Mouse (Mus musculus) C2C12 (cell line): ENCODE results near the gene Pycr1. TPM values are rescaled to one million over a fixed set of nuclear protein-coding genes. Genes with fewer than 3 reads are reported as not detected.

Experiments
- H3K27me3 ChIP-seq: one replicate; pipeline ENCODE4 v1.6.1; 2011; ENCODE audit not compliant: control insufficient read depth, insufficient read depth, insufficient read length
- H3K36me3 ChIP-seq: one replicate; pipeline ENCODE4 v1.6.1; 2011; ENCODE audit not compliant: control insufficient read depth, insufficient read depth
- H3K4me3 ChIP-seq: one replicate; pipeline ENCODE4 v1.5.1; 2011; ENCODE audit warnings: mild to moderate bottlenecking, control low read depth; ENCODE audit not compliant: poor library complexity, insufficient read depth, severe bottlenecking
- H3K79me2 ChIP-seq: one replicate; pipeline ENCODE4 v1.6.1; 2011; ENCODE audit not compliant: control insufficient read depth, insufficient read depth
- H3K79me3 ChIP-seq: one replicate; pipeline ENCODE4 v1.6.1; 2011; ENCODE audit warnings: low read depth, control low read depth
- H3ac ChIP-seq: one replicate; pipeline ENCODE3; 2011; ENCODE audit warnings: low read depth; ENCODE audit not compliant: control insufficient read depth, insufficient read length
- CEBPB ChIP-seq: IDR thresholded peaks from one replicate; pipeline ENCODE4 v1.6.1; 2011; ENCODE audit warnings: low read depth, mild to moderate bottlenecking, control low read depth, moderate library complexity
- CTCF ChIP-seq: IDR thresholded peaks from one replicate; pipeline ENCODE4 v1.5.1; 2011; ENCODE audit not compliant: control insufficient read depth, insufficient read depth, insufficient read length
- FOSL1 ChIP-seq: IDR thresholded peaks from one replicate; pipeline ENCODE4 v1.8.0; 2011; ENCODE audit warnings: mild to moderate bottlenecking, low read length; ENCODE audit not compliant: poor library complexity, insufficient read depth, severe bottlenecking
- MAX ChIP-seq: IDR thresholded peaks from one replicate; pipeline ENCODE4 v1.6.1; 2011; ENCODE audit warnings: mild to moderate bottlenecking, control low read depth
- MYOD1 ChIP-seq: IDR thresholded peaks from one replicate; pipeline ENCODE4 v1.6.1; 2011; ENCODE audit warnings: low read depth; ENCODE audit not compliant: control insufficient read depth, insufficient read length
- MYOG ChIP-seq: IDR thresholded peaks from one replicate; pipeline ENCODE4 v1.6.1; 2011; ENCODE audit not compliant: control insufficient read depth, insufficient read length; ENCODE audit errors: extremely low read depth
- USF1 ChIP-seq: IDR thresholded peaks from one replicate; pipeline ENCODE4 v1.6.1; 2011; ENCODE audit warnings: low read depth, mild to moderate bottlenecking, control low read depth, moderate library complexity
- polyA plus RNA-seq: library from polyadenylated mRNA; unstranded; fragments of >200 nt; fragmentation: generic; extraction: Trizol; gene quantifications from one replicate; pipeline ENCODE4 v1.2.1, GENCODE M21; 2012; ENCODE audit warnings: missing spikeins

The Pycr1 gene
- polyA plus RNA-seq, 1 experiment: 16.1 TPM

- H3K27me3 ChIP-seq: no peaks in the 10 kb centered on the region
- TF ChIP-seq CEBPB: no peak
- TF ChIP-seq CTCF: no peak
- TF ChIP-seq MAX: no peak
- no peak for TF ChIP-seq USF1
- TF ChIP-seq MYOD1: no peak
- no peak for TF ChIP-seq FOSL1
- no peak for TF ChIP-seq MYOG
- H3K36me3 ChIP-seq: peaks cover 63% of the 10 kb centered on the region
- H3K4me3 ChIP-seq: peak overlapping the region; percentile 86
- peaks cover 18% of the 10 kb centered on the region for H3K79me3 ChIP-seq
- H3K79me2 ChIP-seq: peaks cover 29% of the 10 kb centered on the region
- H3ac ChIP-seq: no peak overlapping the region
These were observed 26.8 kb downstream of the Pycr1 start for GRCm38 (mm10) chr11:120616617-120617294.

DNA sequence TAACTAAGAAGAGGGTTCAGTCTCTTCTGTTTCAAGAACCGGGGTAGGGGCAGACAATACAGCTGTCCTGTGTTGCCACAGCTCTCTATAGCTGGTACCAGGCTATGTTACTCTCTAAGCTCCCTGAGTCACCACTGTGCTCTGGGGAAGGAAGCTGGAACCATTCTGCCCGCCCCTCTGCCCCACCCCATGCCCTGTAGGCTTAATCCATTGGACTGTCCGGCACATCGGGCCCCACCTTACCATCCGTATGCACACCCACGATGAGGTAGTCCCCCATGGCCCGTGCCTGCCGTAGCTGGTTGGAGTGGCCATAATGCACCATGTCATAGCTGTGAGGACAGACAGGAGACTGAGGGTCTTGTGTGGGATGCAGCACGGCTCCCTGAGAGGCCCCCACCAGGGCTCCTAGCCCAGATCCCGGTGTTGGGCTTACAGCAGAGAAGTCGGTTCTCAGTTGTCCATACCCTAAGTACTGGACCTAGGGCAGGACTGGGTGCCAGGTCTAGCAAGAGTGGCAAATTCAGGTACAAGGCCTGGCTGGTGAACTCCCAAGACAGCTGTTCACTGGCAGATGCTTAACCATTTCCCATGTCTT is 27.9 kb downstream of the Pycr1 start:
- peaks cover 18% of the 10 kb centered on the region for H3K79me3 ChIP-seq
- peaks cover 63% of the 10 kb centered on the region for H3K36me3 ChIP-seq
- H3K79me2 ChIP-seq: peaks cover 28% of the 10 kb centered on the region
- no peak overlapping the region for H3K4me3 ChIP-seq
- no peak overlapping the region for H3ac ChIP-seq
- TF ChIP-seq MYOD1 (no peak), MAX (no peak), USF1 (no peak), CEBPB (no peak), FOSL1 (no peak), CTCF (no peak), MYOG (no peak)
- no peaks in the 10 kb centered on the region for H3K27me3 ChIP-seq

DNA sequence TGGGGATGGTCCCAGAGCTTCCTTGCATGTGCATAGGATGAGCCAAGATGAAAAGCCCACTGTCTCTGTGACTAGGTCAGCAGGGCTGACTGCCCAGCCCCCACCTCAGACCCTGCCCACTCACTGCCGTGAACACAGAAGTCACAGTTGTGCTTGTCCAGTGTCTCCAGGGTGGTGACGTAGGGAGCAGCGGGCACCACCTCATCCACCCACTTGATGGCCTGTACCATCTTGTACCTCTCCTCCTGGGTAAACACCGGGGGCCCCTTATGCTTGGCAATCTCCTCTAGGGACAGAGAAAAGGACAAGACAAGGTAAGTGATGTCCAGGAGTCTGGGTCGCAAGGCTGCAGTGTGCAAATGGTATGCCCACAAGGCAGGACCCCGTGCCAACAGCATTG is 28.4 kb downstream of the Pycr1 start:
- TF ChIP-seq USF1 (no peak), FOSL1 (no peak), MYOG (no peak), CEBPB (no peak), CTCF (no peak), MYOD1 (no peak), MAX (no peak)
- Histone ChIP-seq H3K79me3 (peaks cover 18% of the 10 kb centered on the region), H3ac (no peak overlapping the region), H3K79me2 (peaks cover 28% of the 10 kb centered on the region), H3K27me3 (no peaks in the 10 kb centered on the region), H3K4me3 (no peak overlapping the region), H3K36me3 (peaks cover 60% of the 10 kb centered on the region)

GRCm38 (mm10) chr11:120613976-120614375 is 29.6 kb downstream of the Pycr1 start:
- TF ChIP-seq MAX (no peak), FOSL1 (no peak), USF1 (no peak), CEBPB (no peak), MYOD1 (no peak), MYOG (no peak), CTCF (no peak)
- no peak overlapping the region for H3K4me3 ChIP-seq
- no peak overlapping the region for H3ac ChIP-seq
- peaks cover 50% of the 10 kb centered on the region for H3K36me3 ChIP-seq
- no peaks in the 10 kb centered on the region for H3K27me3 ChIP-seq
- H3K79me3 ChIP-seq: peaks cover 18% of the 10 kb centered on the region
- peaks cover 28% of the 10 kb centered on the region for H3K79me2 ChIP-seq

- no peak for TF ChIP-seq MYOD1
- no peak for TF ChIP-seq CTCF
- H3K4me3 ChIP-seq: no peak overlapping the region
- no peak overlapping the region for H3ac ChIP-seq
- H3K27me3 ChIP-seq: no peaks in the 10 kb centered on the region
- H3K79me2 ChIP-seq: peaks cover 28% of the 10 kb centered on the region
- peaks cover 18% of the 10 kb centered on the region for H3K79me3 ChIP-seq
- H3K36me3 ChIP-seq: peaks cover 46% of the 10 kb centered on the region
These were observed 30.0 kb downstream of the Pycr1 start for GRCm38 (mm10) chr11:120613481-120613972.

- Histone ChIP-seq H3ac (no peak overlapping the region), H3K79me2 (peaks cover 28% of the 10 kb centered on the region), H3K27me3 (no peaks in the 10 kb centered on the region), H3K36me3 (peaks cover 40% of the 10 kb centered on the region), H3K79me3 (peaks cover 18% of the 10 kb centered on the region), H3K4me3 (no peak overlapping the region)
- TF ChIP-seq CTCF: peak; percentile 93
- no peak for TF ChIP-seq MYOG
These were observed 30.8 kb downstream of the Pycr1 start for GRCm38 (mm10) chr11:120612763-120613162.
